Mouse (Mus musculus): Measurements from ENCODE around the gene Rph3a. TPM values are rescaled to one million over a fixed set of nuclear protein-coding genes. Genes with fewer than 3 reads are reported as not detected.
"Not testable (repeated sequence)": the region's sequence is repeated elsewhere in the genome, so short reads cannot be mapped to it uniquely, and the experiment has no call there.

Gene Rph3a
- polyA plus RNA-seq, 1 experiment from 2014 or later, result 10.9 TPM

DNA sequence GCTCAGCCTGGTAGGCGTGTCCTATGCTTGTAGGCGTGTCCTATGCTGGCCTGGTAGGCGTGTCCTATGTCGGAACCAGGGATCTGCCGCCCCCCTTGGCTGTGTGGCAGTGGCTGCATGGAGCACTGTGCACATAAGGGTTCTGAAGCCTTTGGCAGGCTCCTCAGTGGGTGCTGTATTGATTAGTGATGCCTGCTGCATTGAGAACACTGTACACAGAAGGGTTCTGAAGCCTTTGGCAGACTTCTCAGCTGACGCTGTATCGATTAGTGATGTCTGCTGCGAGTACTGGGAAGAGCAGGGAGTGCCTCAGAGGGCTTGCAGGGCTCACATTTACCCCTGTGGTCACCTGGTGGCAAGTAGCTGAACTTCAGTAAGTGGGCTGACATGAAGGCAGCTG lies 71.3 kb downstream of the Rph3a start:
- 48% methylated on average over 8 of the region's 8 CpGs for WGBS
- Histone ChIP-seq H3K4me1 (ENCODE audit: control insufficient read depth, insufficient read depth, low read length) (no peaks in the 10 kb centered on the region), H3K27me3 (replicated peaks; ENCODE audit: control insufficient read depth, insufficient read depth, low read length) (no peaks in the 10 kb centered on the region), H3K27ac (ENCODE audit: low read depth, low read length) (no peak overlapping the region), H3K4me3 (ENCODE audit: low read depth, low read length) (no peak overlapping the region), H3K36me3 (ENCODE audit: control insufficient read depth, insufficient read depth, low read length) (no peaks in the 10 kb centered on the region), H3K9ac (ENCODE audit: low read length) (no peak overlapping the region), H3K4me2 (ENCODE audit: low read length) (no peak overlapping the region), H3K9me3 (replicated peaks; ENCODE audit: control insufficient read depth, low read length) (no peaks in the 10 kb centered on the region)
- ATAC-seq (no peak), DNase-seq (ENCODE audit: low spot score) (peak; percentile 6)

- H3K4me1 ChIP-seq (ENCODE audit: control insufficient read depth, insufficient read depth, low read length), result no peaks in the 10 kb centered on the region
- ATAC-seq (no peak), DNase-seq (ENCODE audit: low spot score) (no peak)
- H3K27me3 ChIP-seq (replicated peaks; ENCODE audit: control insufficient read depth, insufficient read depth, low read length), result no peaks in the 10 kb centered on the region
- H3K36me3 ChIP-seq (ENCODE audit: control insufficient read depth, insufficient read depth, low read length), result no peaks in the 10 kb centered on the region
- no peak overlapping the region for H3K9ac ChIP-seq (ENCODE audit: low read length)
- no peak overlapping the region for H3K27ac ChIP-seq (ENCODE audit: low read depth, low read length)
- 88% methylated on average over 4 of the region's 4 CpGs for WGBS
- no peak overlapping the region for H3K4me2 ChIP-seq (ENCODE audit: low read length)
- no peaks in the 10 kb centered on the region for H3K9me3 ChIP-seq (replicated peaks; ENCODE audit: control insufficient read depth, low read length)
- no peak overlapping the region for H3K4me3 ChIP-seq (ENCODE audit: low read depth, low read length)
Measured at GRCm38 (mm10) chr5:120937841-120938240, 72.1 kb downstream of the Rph3a start.

GRCm38 (mm10) chr5:120933966-120934365 lies 75.9 kb downstream of the Rph3a start:
- Histone ChIP-seq H3K4me1 (ENCODE audit: control insufficient read depth, insufficient read depth, low read length) (no peaks in the 10 kb centered on the region), H3K9me3 (replicated peaks; ENCODE audit: control insufficient read depth, low read length) (no peaks in the 10 kb centered on the region), H3K36me3 (ENCODE audit: control insufficient read depth, insufficient read depth, low read length) (no peaks in the 10 kb centered on the region), H3K4me3 (ENCODE audit: low read depth, low read length) (no peak overlapping the region), H3K4me2 (ENCODE audit: low read length) (no peak overlapping the region), H3K27ac (ENCODE audit: low read depth, low read length) (no peak overlapping the region), H3K27me3 (replicated peaks; ENCODE audit: control insufficient read depth, insufficient read depth, low read length) (no peaks in the 10 kb centered on the region), H3K9ac (ENCODE audit: low read length) (no peak overlapping the region)
- DNase-seq (ENCODE audit: low spot score), result no peak
- 15% methylated on average over 5 of the region's 5 CpGs for WGBS
- ATAC-seq, result no peak

- DNase-seq (ENCODE audit: low spot score) (no peak), ATAC-seq (no peak)
- WGBS, result 7% methylated on average over 1 of the region's 1 CpGs
- no peaks in the 10 kb centered on the region for H3K27me3 ChIP-seq (replicated peaks; ENCODE audit: control insufficient read depth, insufficient read depth, low read length)
- H3K4me2 ChIP-seq (ENCODE audit: low read length), result no peak overlapping the region
- no peaks in the 10 kb centered on the region for H3K36me3 ChIP-seq (ENCODE audit: control insufficient read depth, insufficient read depth, low read length)
- no peaks in the 10 kb centered on the region for H3K4me1 ChIP-seq (ENCODE audit: control insufficient read depth, insufficient read depth, low read length)
- H3K9me3 ChIP-seq (replicated peaks; ENCODE audit: control insufficient read depth, low read length), result no peaks in the 10 kb centered on the region
- no peak overlapping the region for H3K4me3 ChIP-seq (ENCODE audit: low read depth, low read length)
- no peak overlapping the region for H3K9ac ChIP-seq (ENCODE audit: low read length)
- H3K27ac ChIP-seq (ENCODE audit: low read depth, low read length), result no peak overlapping the region
Measured at GRCm38 (mm10) chr5:120927036-120927435, 82.9 kb downstream of the Rph3a start.

DNA sequence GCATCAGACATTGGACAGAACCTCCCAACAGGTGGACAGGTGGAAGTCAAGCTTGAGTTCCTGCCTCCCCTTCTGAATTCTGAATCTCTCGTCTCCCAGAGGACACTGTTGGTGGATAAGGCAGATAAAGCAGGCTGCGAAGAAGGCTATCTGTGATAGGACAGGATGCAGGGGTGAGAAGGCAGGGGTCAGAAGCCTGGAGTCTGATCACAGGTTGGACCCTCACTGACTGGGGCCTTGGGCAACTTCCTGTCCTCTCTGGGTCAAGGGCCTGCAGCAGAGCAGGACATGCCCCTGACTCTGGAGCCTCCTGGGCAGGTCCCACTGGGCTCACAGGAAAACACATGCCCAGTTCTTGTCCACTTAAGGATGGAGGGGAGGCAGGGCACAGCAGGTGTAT lies 83.6 kb downstream of the Rph3a start:
- not testable (repeated sequence) for H3K27ac ChIP-seq (ENCODE audit: low read depth, low read length); H3K9me3 ChIP-seq (replicated peaks; ENCODE audit: control insufficient read depth, low read length); H3K36me3 ChIP-seq (ENCODE audit: control insufficient read depth, insufficient read depth, low read length); H3K9ac ChIP-seq (ENCODE audit: low read length); H3K4me1 ChIP-seq (ENCODE audit: control insufficient read depth, insufficient read depth, low read length); H3K4me3 ChIP-seq (ENCODE audit: low read depth, low read length); ATAC-seq; H3K4me2 ChIP-seq (ENCODE audit: low read length); H3K27me3 ChIP-seq (replicated peaks; ENCODE audit: control insufficient read depth, insufficient read depth, low read length); DNase-seq (ENCODE audit: low spot score)
- 80% methylated on average over 2 of the region's 2 CpGs for WGBS

DNA sequence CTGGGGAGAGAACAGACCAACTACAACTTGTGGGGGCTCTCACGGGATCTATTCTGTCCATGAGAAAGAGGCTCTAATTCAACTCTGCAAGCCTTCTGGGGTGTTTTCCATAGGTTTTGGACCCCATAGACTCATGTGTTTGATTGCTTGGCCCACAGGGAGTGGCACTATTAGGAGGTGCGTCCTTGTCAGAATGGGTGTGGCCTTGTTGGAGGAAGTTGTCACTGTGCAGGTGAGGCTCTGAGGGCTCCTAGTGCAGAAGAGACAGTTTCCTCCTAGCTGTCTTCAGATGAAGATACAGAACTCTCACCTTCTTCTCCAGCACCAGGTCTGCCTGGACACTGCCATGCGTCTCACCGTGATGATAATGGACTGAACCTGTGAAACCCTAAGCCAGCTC lies 85.4 kb downstream of the Rph3a start:
- H3K4me2 ChIP-seq (ENCODE audit: low read length); H3K27ac ChIP-seq (ENCODE audit: low read depth, low read length); DNase-seq (ENCODE audit: low spot score); ATAC-seq; H3K27me3 ChIP-seq (replicated peaks; ENCODE audit: control insufficient read depth, insufficient read depth, low read length); H3K9me3 ChIP-seq (replicated peaks; ENCODE audit: control insufficient read depth, low read length); H3K36me3 ChIP-seq (ENCODE audit: control insufficient read depth, insufficient read depth, low read length); H3K4me1 ChIP-seq (ENCODE audit: control insufficient read depth, insufficient read depth, low read length); H3K9ac ChIP-seq (ENCODE audit: low read length); H3K4me3 ChIP-seq (ENCODE audit: low read depth, low read length): not testable (repeated sequence)
- WGBS, result 92% methylated on average over 4 of the region's 4 CpGs

- WGBS, result 81% methylated on average over 4 of the region's 4 CpGs
Measured at GRCm38 (mm10) chr5:120923969-120924368, 85.9 kb downstream of the Rph3a start.

GRCm38 (mm10) chr5:120920296-120920695 lies 89.6 kb downstream of the Rph3a start:
- Histone ChIP-seq H3K36me3 (ENCODE audit: control insufficient read depth, insufficient read depth, low read length) (no peaks in the 10 kb centered on the region), H3K9ac (ENCODE audit: low read length) (no peak overlapping the region), H3K27me3 (replicated peaks; ENCODE audit: control insufficient read depth, insufficient read depth, low read length) (no peaks in the 10 kb centered on the region), H3K4me3 (ENCODE audit: low read depth, low read length) (no peak overlapping the region), H3K27ac (ENCODE audit: low read depth, low read length) (no peak overlapping the region), H3K4me1 (ENCODE audit: control insufficient read depth, insufficient read depth, low read length) (no peaks in the 10 kb centered on the region), H3K4me2 (ENCODE audit: low read length) (no peak overlapping the region), H3K9me3 (replicated peaks; ENCODE audit: control insufficient read depth, low read length) (no peaks in the 10 kb centered on the region)
- no peak for DNase-seq (ENCODE audit: low spot score)
- 83% methylated on average over 3 of the region's 3 CpGs for WGBS
- no peak for ATAC-seq

More at GRCm38 (mm10) chr5:120923969-120924368, 85.9 kb downstream of the Rph3a start:
- no peak overlapping the region for H3K4me3 ChIP-seq (ENCODE audit: low read depth, low read length)
- H3K4me1 ChIP-seq (ENCODE audit: control insufficient read depth, insufficient read depth, low read length), result no peaks in the 10 kb centered on the region
- DNase-seq (ENCODE audit: low spot score) (no peak), ATAC-seq (no peak)
- H3K4me2 ChIP-seq (ENCODE audit: low read length), result no peak overlapping the region
- no peak overlapping the region for H3K9ac ChIP-seq (ENCODE audit: low read length)
- H3K27ac ChIP-seq (ENCODE audit: low read depth, low read length), result no peak overlapping the region
- no peaks in the 10 kb centered on the region for H3K36me3 ChIP-seq (ENCODE audit: control insufficient read depth, insufficient read depth, low read length)
- no peaks in the 10 kb centered on the region for H3K27me3 ChIP-seq (replicated peaks; ENCODE audit: control insufficient read depth, insufficient read depth, low read length)
- no peaks in the 10 kb centered on the region for H3K9me3 ChIP-seq (replicated peaks; ENCODE audit: control insufficient read depth, low read length)

GRCm38 (mm10) chr5:120919156-120919935 lies 90.5 kb downstream of the Rph3a start:
- H3K27me3 ChIP-seq (replicated peaks; ENCODE audit: control insufficient read depth, insufficient read depth, low read length); DNase-seq (ENCODE audit: low spot score); H3K4me2 ChIP-seq (ENCODE audit: low read length); H3K27ac ChIP-seq (ENCODE audit: low read depth, low read length); H3K9me3 ChIP-seq (replicated peaks; ENCODE audit: control insufficient read depth, low read length); H3K9ac ChIP-seq (ENCODE audit: low read length); H3K4me3 ChIP-seq (ENCODE audit: low read depth, low read length); H3K4me1 ChIP-seq (ENCODE audit: control insufficient read depth, insufficient read depth, low read length); ATAC-seq; H3K36me3 ChIP-seq (ENCODE audit: control insufficient read depth, insufficient read depth, low read length): not testable (repeated sequence)
- 72% methylated on average over 2 of the region's 2 CpGs for WGBS

Measured in forebrain, embryonic 14.5 days (tissue).